Mouse (Mus musculus): ENCODE results near the gene Neurl4.
"Not testable (repeated sequence)": the region's sequence is repeated elsewhere in the genome, so short reads cannot be mapped to it uniquely, and the experiment has no call there.

Neurl4 gene

GRCm38 (mm10) chr11:69953267-69953915, 52.5 kb downstream of the Neurl4 start:
- DNase-seq (ENCODE audit: low read depth): no peak

GRCm38 (mm10) chr11:69955618-69956017, 54.7 kb downstream of the Neurl4 start:
- not testable (repeated sequence) for DNase-seq (ENCODE audit: low read depth)

- no peak for DNase-seq (ENCODE audit: low read depth)
Measured at GRCm38 (mm10) chr11:69956218-69956617, 55.3 kb downstream of the Neurl4 start.

- DNase-seq (ENCODE audit: low read depth): no peak
Measured at GRCm38 (mm10) chr11:69960616-69961015, 59.7 kb downstream of the Neurl4 start.

- DNase-seq (ENCODE audit: low read depth): no peak
Measured at GRCm38 (mm10) chr11:69961841-69962240, 61.0 kb downstream of the Neurl4 start.

Measured in c-Kit-positive CD71-negative TER-119-negative erythroid progenitor cells, embryonic 14.5 days (primary cell).